Mouse (Mus musculus): Measurements from ENCODE around the gene Vmn2r19. TPM values are rescaled to one million over a fixed set of nuclear protein-coding genes. Genes with fewer than 3 reads are reported as not detected.

The Vmn2r19 gene
- total and polyA plus RNA-seq, 3 experiments, result not detected

DNA sequence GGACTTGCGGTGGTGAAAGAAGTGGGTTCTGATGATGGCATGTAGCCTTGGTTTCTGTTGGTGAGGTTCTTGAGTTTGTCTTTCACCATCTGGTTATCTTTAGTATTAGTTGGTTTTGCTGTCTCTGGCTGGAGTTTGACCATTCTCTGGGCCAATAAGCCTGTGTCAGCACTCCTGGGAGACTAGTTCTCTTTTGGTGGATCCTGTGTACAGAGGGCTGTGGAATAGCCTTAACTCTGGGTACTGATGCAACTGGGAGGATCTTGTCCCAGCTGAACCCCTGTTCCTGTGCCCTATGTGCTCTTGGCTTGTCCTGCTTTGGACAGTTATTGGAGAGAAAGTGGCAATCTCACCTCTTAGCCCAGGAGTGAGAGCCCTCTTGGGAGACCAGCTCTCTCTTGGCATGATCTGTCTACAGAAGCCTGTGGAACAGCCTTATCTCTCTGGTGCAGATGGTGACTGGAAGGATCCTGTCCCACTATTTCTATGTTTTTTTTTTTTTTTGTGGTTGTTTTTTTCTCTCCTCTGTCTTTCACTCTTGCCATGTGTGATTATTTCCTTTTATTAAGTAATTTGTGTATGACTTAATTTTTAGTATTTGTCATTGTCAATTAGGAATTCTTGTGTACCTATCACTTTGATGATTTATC is 15.3 kb upstream of the Vmn2r19 start:
- Histone ChIP-seq H3K79me2 (ENCODE audit: control insufficient read depth, insufficient read depth, low read length, poor library complexity) (no peaks in the 10 kb centered on the region), H3K9me3 (replicated peaks; ENCODE audit: insufficient read depth, low read length) (no peaks in the 10 kb centered on the region), H3K27ac (ENCODE audit: control insufficient read depth, low read depth, low read length) (peak overlapping the region; percentile 71), H3K36me3 (ENCODE audit: control insufficient read depth in 1 of 2, insufficient read depth in 2 of 2, low read length in 2 of 2) (peaks cover 0 to 26% of the 10 kb centered on the region in 2 experiments; a peak in 2 of 4 replicates), H3K27me3 (ENCODE audit: control insufficient read depth in 1 of 2, insufficient read depth in 2 of 2, low read length in 2 of 2) (no peaks in the 10 kb centered on the region), H3K4me3 (ENCODE audit: control insufficient read depth in 1 of 2, insufficient read depth in 1 of 2, low read depth in 2 of 2, low read length in 2 of 2) (peak overlapping the region; percentile 40 to 55; a peak in 3 of 4 replicates), H3K4me1 (ENCODE audit: control insufficient read depth in 1 of 2, insufficient read depth in 2 of 2, low read length in 2 of 2) (peaks cover 16 to 21% of the 10 kb centered on the region in 2 experiments), H3K9ac (ENCODE audit: control insufficient read depth, low read depth, low read length, poor library complexity, severe bottlenecking) (no peak overlapping the region; the same call in 1 of the 2 replicates)
- DNase-seq (ENCODE audit: low read depth, low spot score), result peak; percentile 87
- no peak for TF ChIP-seq E2F4 (IDR thresholded peaks at IDR 0.05; ENCODE audit: borderline replicate concordance, low read depth, low read length)
- TF ChIP-seq JUND (IDR thresholded peaks at IDR 0.05; ENCODE audit: low read depth, low read length), result 0 out of 2 replicates have a peak, but pooled peaks have one; percentile 32
- TF ChIP-seq GATA1 (IDR thresholded peaks at IDR 0.05; ENCODE audit: low read depth, low read length), result peak; percentile 98
- TF ChIP-seq ZKSCAN1 (IDR thresholded peaks at IDR 0.05; ENCODE audit: low read depth, low read length), result peak; percentile 72; the same call in 1 of the 2 replicates
- no peak; the same call in 1 of the 2 replicates for TF ChIP-seq MAX (IDR thresholded peaks at IDR 0.05; ENCODE audit: low read length)
- TF ChIP-seq ZMIZ1 (IDR thresholded peaks at IDR 0.05; ENCODE audit: low read depth, low read length), result no peak
- TF ChIP-seq KAT2A (conservative IDR thresholded peaks at IDR 0.05; ENCODE audit: low read depth, low read length), result no peak
- no peak for TF ChIP-seq MAZ (IDR thresholded peaks at IDR 0.05; ENCODE audit: low read depth, low read length)
- no peak for TF ChIP-seq UBTF (IDR thresholded peaks at IDR 0.05; ENCODE audit: borderline replicate concordance, insufficient read depth, low read depth, low read length)
- TF ChIP-seq RCOR1 (IDR thresholded peaks at IDR 0.05; ENCODE audit: low read depth, low read length), result peak; percentile 92
- no peak for TF ChIP-seq TBP (IDR thresholded peaks at IDR 0.05; ENCODE audit: low read depth, low read length)
- no peak for TF ChIP-seq POLR2A (IDR thresholded peaks at IDR 0.05; ENCODE audit: control insufficient read depth in 1 of 2, insufficient read depth in 1 of 2, low read depth in 1 of 2, low read length in 2 of 2, poor library complexity in 1 of 2)
- no peak for TF ChIP-seq CHD2 (IDR thresholded peaks at IDR 0.05; ENCODE audit: low read length)
- TF ChIP-seq ZC3H11A (IDR thresholded peaks at IDR 0.05; ENCODE audit: low read depth, low read length), result no peak
- TF ChIP-seq NELFE (IDR thresholded peaks at IDR 0.05; ENCODE audit: low read depth, low read length), result no peak
- no peak for TF ChIP-seq POLR2AphosphoS2 (IDR thresholded peaks at IDR 0.05; ENCODE audit: low read length)
- TF ChIP-seq ELF1 (IDR thresholded peaks at IDR 0.05; ENCODE audit: low read depth, low read length), result no peak
- no peak; the same call in 1 of the 2 replicates for TF ChIP-seq MXI1 (IDR thresholded peaks at IDR 0.05; ENCODE audit: low read depth, low read length)
- no peak for TF ChIP-seq USF2 (IDR thresholded peaks at IDR 0.05; ENCODE audit: borderline replicate concordance in 1 of 2, insufficient read depth in 1 of 2, low read depth in 1 of 2, low read length in 2 of 2)
- no peak for TF ChIP-seq RAD21 (IDR thresholded peaks at IDR 0.05; ENCODE audit: low read depth, low read length)
- TF ChIP-seq SIN3A (IDR thresholded peaks at IDR 0.05; ENCODE audit: low read length), result peak; percentile 83
- no peak; the same call in 1 of the 2 replicates for TF ChIP-seq USF1 (IDR thresholded peaks at IDR 0.05; ENCODE audit: low read depth, low read length)
- peak; percentile 98 for TF ChIP-seq TCF12 (IDR thresholded peaks at IDR 0.05; ENCODE audit: low read depth, low read length)
- TF ChIP-seq CTCF (IDR thresholded peaks at IDR 0.05 in 2 of 3, conservative IDR thresholded peaks at IDR 0.05 in 1 of 3; ENCODE audit: control insufficient read depth in 1 of 3, insufficient read depth in 1 of 3, low read depth in 2 of 3, low read length in 3 of 3, poor library complexity in 1 of 3, severe bottlenecking in 1 of 3), result no peak
- TF ChIP-seq HCFC1 (IDR thresholded peaks at IDR 0.05; ENCODE audit: low read depth, low read length), result no peak
- peak; percentile 65 for TF ChIP-seq MYB (IDR thresholded peaks at IDR 0.05; ENCODE audit: low read depth, low read length)
- no peak for TF ChIP-seq NRF1 (IDR thresholded peaks at IDR 0.05; ENCODE audit: insufficient read depth, low read depth, low read length, poor library complexity, severe bottlenecking)
- no peak for TF ChIP-seq POLR2AphosphoS5 (IDR thresholded peaks at IDR 0.05; ENCODE audit: borderline replicate concordance, low read depth, low read length)
- TF ChIP-seq MYC (IDR thresholded peaks at IDR 0.05; ENCODE audit: low read depth, low read length), result peak; percentile 92
- TF ChIP-seq TAL1 (IDR thresholded peaks at IDR 0.05; ENCODE audit: low read length), result peak; percentile 98
- TF ChIP-seq EP300 (IDR thresholded peaks at IDR 0.05; ENCODE audit: low read depth in 1 of 2, low read length in 2 of 2), result peak; percentile 96 to 98
- TF ChIP-seq MAFK (IDR thresholded peaks at IDR 0.05; ENCODE audit: borderline replicate concordance, low read depth, low read length), result no peak; the same call in none of the 2 replicates
- peak; percentile 59; the same call in 1 of the 2 replicates for TF ChIP-seq BHLHE40 (IDR thresholded peaks at IDR 0.05; ENCODE audit: borderline replicate concordance, low read depth, low read length)
- TF ChIP-seq CHD1 (IDR thresholded peaks at IDR 0.05; ENCODE audit: low read depth, low read length), result no peak
- TF ChIP-seq MEF2A (IDR thresholded peaks at IDR 0.05; ENCODE audit: extremely low read depth, insufficient replicate concordance, low read depth, low read length, poor library complexity, severe bottlenecking), result peak; percentile 8; the same call in 1 of the 2 replicates
- TF ChIP-seq ZNF384 (IDR thresholded peaks at IDR 0.05; ENCODE audit: low read depth, low read length), result peak; percentile 100
